Mouse (Mus musculus) T-helper 17 cell (primary cell): ENCODE measurements around the gene Lime1.

Experiments used
- in situ Hi-C, 2 experiments: fragments of 300-600 bp; cut with MboI, MseI; formaldehyde crosslinking; loops; 1 replicate in 1 of 2; 2 replicates in 1 of 2; pipeline ENCODE4 v1.15.1; 2025; ENCODE audit warnings: high pct_unique_total_duplicates in 2 of 2

Lime1 gene

GRCm38 (mm10) chr2:181379778-181380177 is at the start of gene Lime1:
TSS of gene Lime1 (plus strand) at chr2:181380078.
- in situ Hi-C loops = loop anchor here in 1 of 2 experiments (5.0 kb wide), 1 partner anchor 203 kb away; the partner anchor contains the start of gene Uckl1

GRCm38 (mm10) chr2:181332542-181332941 is 47.3 kb upstream of the Lime1 start:
- in situ Hi-C loops = loop anchor here in 1 of 2 experiments (10.0 kb wide), 1 partner anchor 148 kb away; the partner anchor contains the start of gene Ppdpf

- in situ Hi-C loops = loop anchor here in 1 of 2 experiments (10.0 kb wide), 1 partner anchor 149 kb away; the partner anchor contains the start of gene Ppdpf
These were observed 45.9 kb upstream of the Lime1 start for GRCm38 (mm10) chr2:181334023-181334422.

GRCm38 (mm10) chr2:181340426-181340825 is 39.5 kb upstream of the Lime1 start:
- in situ Hi-C loops = no loop called here

- in situ Hi-C loops = no loop called here
These were observed 37.1 kb upstream of the Lime1 start for GRCm38 (mm10) chr2:181342766-181343165.

GRCm38 (mm10) chr2:181356780-181357179 is 23.1 kb upstream of the Lime1 start:
- in situ Hi-C loops = loop anchor here in 1 of 2 experiments (25.0 kb wide), 1 partner anchor 644 kb away; the partner anchor contains the start of genes Dido1 and Gid8

GRCm38 (mm10) chr2:181363946-181364345 is 15.9 kb upstream of the Lime1 start:
- in situ Hi-C loops = loop anchor here in 1 of 2 experiments (25.0 kb wide), 1 partner anchor 652 kb away; the partner anchor contains the start of genes Dido1 and Gid8

GRCm38 (mm10) chr2:181364487-181364859 is 15.4 kb upstream of the Lime1 start:
- in situ Hi-C loops = loop anchor here in 1 of 2 experiments (25.0 kb wide), 1 partner anchor 652 kb away; the partner anchor contains the start of genes Dido1 and Gid8

GRCm38 (mm10) chr2:181364860-181365596 is 14.8 kb upstream of the Lime1 start, which contains the start of the genes Zgpat and Arfrp1:
TSS of gene Zgpat (plus strand) at chr2:181364928.
TSS of gene Arfrp1 (minus strand) at chr2:181365404.
- in situ Hi-C loops = loop anchor here in 1 of 2 experiments (25.0 kb wide), 1 partner anchor 653 kb away; the partner anchor contains the start of genes Dido1 and Gid8

GRCm38 (mm10) chr2:181365655-181366075 is 14.2 kb upstream of the Lime1 start:
- in situ Hi-C loops = loop anchor here in 1 of 2 experiments (25.0 kb wide), 1 partner anchor 653 kb away; the partner anchor contains the start of genes Dido1 and Gid8

- in situ Hi-C loops = loop anchor here in 1 of 2 experiments (25.0 kb wide), 1 partner anchor 658 kb away; the partner anchor contains the start of genes Dido1 and Gid8
These were observed 9.9 kb upstream of the Lime1 start for GRCm38 (mm10) chr2:181370001-181370400.

GRCm38 (mm10) chr2:181375787-181376186 is 4.1 kb upstream of the Lime1 start:
- in situ Hi-C loops = no loop called here

GRCm38 (mm10) chr2:181377230-181377629 is 2.6 kb upstream of the Lime1 start:
- in situ Hi-C loops = no loop called here

- in situ Hi-C loops = no loop called here
These were observed 1.2 kb upstream of the Lime1 start for GRCm38 (mm10) chr2:181378701-181379100.

- in situ Hi-C loops = loop anchor here in 1 of 2 experiments (5.0 kb wide), 1 partner anchor 202 kb away; the partner anchor contains the start of gene Uckl1
These were observed 373 bp downstream of the Lime1 start for GRCm38 (mm10) chr2:181380251-181380650.

- in situ Hi-C loops = loop anchor here in 1 of 2 experiments (5.0 kb wide), 1 partner anchor 201 kb away; the partner anchor contains the start of gene Uckl1
These were observed 1.2 kb downstream of the Lime1 start for GRCm38 (mm10) chr2:181381107-181381506.

- in situ Hi-C loops = loop anchor here in 1 of 2 experiments (5.0 kb wide), 1 partner anchor 201 kb away; the partner anchor contains the start of gene Uckl1
These were observed 1.9 kb downstream of the Lime1 start for GRCm38 (mm10) chr2:181381631-181382306.

- in situ Hi-C loops = loop anchor here in 1 of 2 experiments (5.0 kb wide), 1 partner anchor 198 kb away; the partner anchor contains the start of gene Uckl1
These were observed 4.6 kb downstream of the Lime1 start for GRCm38 (mm10) chr2:181384463-181384862.

- in situ Hi-C loops = loop anchor here in 1 of 2 experiments (5.0 kb wide), 1 partner anchor 197 kb away; the partner anchor contains the start of gene Uckl1
These were observed 5.1 kb downstream of the Lime1 start for GRCm38 (mm10) chr2:181384919-181385391.

GRCm38 (mm10) chr2:181385885-181386284 is 6.0 kb downstream of the Lime1 start:
- in situ Hi-C loops = no loop called here

- in situ Hi-C loops = no loop called here
These were observed 6.9 kb downstream of the Lime1 start for GRCm38 (mm10) chr2:181386663-181387210.
